Mouse (Mus musculus): ENCODE measurements around the gene Fat2. TPM values are rescaled to one million over a fixed set of nuclear protein-coding genes. Genes with fewer than 3 reads are reported as not detected.

The Fat2 gene
- polyA plus RNA-seq, 1 experiment from 2014 or later: not detected

DNA sequence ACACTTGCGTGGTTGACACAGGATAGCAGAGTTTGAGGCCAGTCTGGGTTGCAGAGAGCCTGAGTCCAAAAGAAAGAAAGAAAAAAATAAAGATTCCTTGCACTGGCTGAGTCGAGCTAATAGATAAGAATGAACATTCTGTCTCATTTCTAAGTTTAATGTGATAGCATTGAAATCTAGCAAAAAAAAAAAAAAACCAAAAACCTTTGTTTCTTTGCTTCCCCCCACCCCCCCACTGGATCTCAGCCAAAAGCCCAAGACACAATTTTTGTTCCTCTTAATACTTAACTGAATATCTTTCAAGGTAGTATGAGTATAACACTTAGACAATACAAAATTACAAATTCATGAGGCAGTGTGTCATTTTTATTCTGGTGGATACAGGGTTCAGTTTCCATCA, 127.3 kb downstream of the Fat2 start:
- WGBS (ENCODE audit: missing documents): 25% methylated on average over 1 of the region's 2 CpGs
- Histone ChIP-seq H3K27ac (peak overlapping the region; percentile 96), H3K36me3 (ENCODE audit: inconsistent target) (peaks cover 2% of the 10 kb centered on the region; the same call in 1 of the 2 replicates)

GRCm38 (mm10) chr11:55208001-55208690, 128.2 kb downstream of the Fat2 start:
- H3K4me3 ChIP-seq (ENCODE audit: inconsistent target): peak overlapping the region; percentile 8; the same call in 1 of the 2 replicates
- H3K27ac ChIP-seq: peak overlapping the region; percentile 96
- H3K79me2 ChIP-seq (ENCODE audit: inconsistent target): peaks cover 81% of the 10 kb centered on the region
- WGBS (ENCODE audit: missing documents): 23% methylated on average over 6 of the region's 6 CpGs
- H3K36me3 ChIP-seq (ENCODE audit: inconsistent target): no peaks in the 10 kb centered on the region

More for the DNA sequence above, 127.3 kb downstream of the Fat2 start:
- Histone ChIP-seq H3K4me3 (ENCODE audit: inconsistent target) (peak overlapping the region; percentile 8; the same call in 1 of the 2 replicates), H3K79me2 (ENCODE audit: inconsistent target) (peaks cover 90% of the 10 kb centered on the region)

- under 1% methylated on average over 16 of the region's 17 CpGs for WGBS (ENCODE audit: missing documents)
- Histone ChIP-seq H3K27ac (peak overlapping the region; percentile 75), H3K4me3 (ENCODE audit: inconsistent target) (peak overlapping the region; percentile 99), H3K79me2 (ENCODE audit: inconsistent target) (peaks cover 46% of the 10 kb centered on the region), H3K36me3 (ENCODE audit: inconsistent target) (no peaks in the 10 kb centered on the region)
Observed at GRCm38 (mm10) chr11:55204602-55205001, 131.8 kb downstream of the Fat2 start.

DNA sequence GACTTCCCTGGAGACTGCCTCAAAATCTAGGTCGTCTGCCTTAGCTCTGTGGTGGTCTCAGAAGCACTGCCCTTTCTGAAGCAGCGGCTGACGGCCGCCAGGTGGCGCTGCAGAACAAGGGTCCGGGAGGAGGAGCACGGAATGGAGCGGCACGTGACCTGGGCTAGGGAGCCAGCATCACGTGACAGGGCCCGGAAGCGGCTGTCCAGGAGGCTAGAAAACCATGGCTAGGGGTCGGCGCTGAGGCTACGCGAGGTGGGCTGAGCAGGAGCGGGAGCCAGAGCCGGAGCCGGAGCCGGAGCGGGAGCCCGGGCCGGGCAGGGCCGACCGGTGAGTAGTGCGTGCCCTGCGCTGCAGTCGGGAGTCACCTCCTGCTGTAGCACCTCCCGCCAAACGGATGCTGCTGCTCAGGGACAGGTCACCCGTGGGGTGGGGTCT, 132.2 kb downstream of the Fat2 start, which contains the start of gene Slc36a1:
Gene Slc36a1, plus strand, starts transcription at position 192 of the 438 bp plus-strand sequence.
- Histone ChIP-seq H3K36me3 (ENCODE audit: inconsistent target) (no peaks in the 10 kb centered on the region), H3K79me2 (ENCODE audit: inconsistent target) (peaks cover 42% of the 10 kb centered on the region), H3K4me3 (ENCODE audit: inconsistent target) (peak within 1 kb of the TSS; percentile 99), H3K27ac (peak within 1 kb of the TSS; percentile 75)
- WGBS (ENCODE audit: missing documents): under 1% methylated on average over 31 of the region's 31 CpGs

Other genes with a start within 250 kb of the Fat2 start
- 127 to 236 TPM (median 209 TPM) in 3 replicates for gene Gm2a, start 238.4 kb downstream of the Fat2 start, polyA plus RNA-seq (2018)
- 0.10 TPM in 1 of 3 replicates, not detected in the others for gene Slc36a3, start 184.9 kb downstream of the Fat2 start, polyA plus RNA-seq (2018)
- 0.12 TPM in 1 of 3 replicates, not detected in the others for gene Slc36a2, start 151.5 kb downstream of the Fat2 start, polyA plus RNA-seq (2018)
- 21.5 to 45.5 TPM (median 25.9 TPM) in 3 replicates for gene Slc36a1, start 132.2 kb downstream of the Fat2 start, polyA plus RNA-seq (2018)
- gene Sparc, start 86.6 kb upstream of the Fat2 start, polyA plus RNA-seq (2018): 0.30 to 1.5 TPM (median 0.63 TPM) in 3 replicates
- gene Atox1, start 124.7 kb upstream of the Fat2 start, polyA plus RNA-seq (2018): 117 to 443 TPM (median 360 TPM) in 3 replicates
- 20.9 to 52.8 TPM (median 25.9 TPM) in 3 replicates for gene G3bp1, start 133.1 kb upstream of the Fat2 start, polyA plus RNA-seq (2018)

All from macrophage (primary cell).